ENCODE assay signal across 8 mouse cellular contexts in genomic region chr11:51999611-52000289, GRCm38 (mm10). TPM values are rescaled to one million over a fixed set of nuclear protein-coding genes. Genes with fewer than 3 reads are reported as not detected.
A peak's percentile ranks its signal among the peaks of the same experiment; 100 is the strongest.
DNase-seq lines count a peak whose midpoint lies in the region; ATAC-seq and TF ChIP-seq lines count a peak whose summit lies in the region.

No protein-coding gene starts in this region.

- H3K9ac ChIP-seq in heart, embryonic 14.5 days (ENCODE audit: low read length) = peak overlapping the region; percentile 99
- peak overlapping the region; percentile 93 for H3K9ac ChIP-seq in lung, embryonic 15.5 days

- TF ChIP-seq CTCF in bone marrow macrophage, adult 2 months (IDR thresholded peaks at IDR 0.05; ENCODE audit: low read depth, low read length) = no peak

- peak; percentile 46 for ATAC-seq in erythroid progenitor cell, adult 5-6 weeks (replicated peaks; ENCODE audit: low FRiP score, poor library complexity, severe bottlenecking)
- peak; percentile 23 for ATAC-seq in heart, embryonic 14.5 days (ENCODE audit: insufficient number of reproducible peaks, insufficient read depth, low FRiP score, low read depth)
- ATAC-seq in lung, embryonic 15.5 days (ENCODE audit: borderline replicate concordance, extremely low read depth, low FRiP score, low TSS enrichment) = peak; percentile 16

- H3K4me1 ChIP-seq in bone marrow macrophage, adult 2 months (ENCODE audit: control insufficient read depth, insufficient read depth, low read length) = peaks cover 18% of the 10 kb centered on the region
- H3K4me1 ChIP-seq in heart, embryonic 14.5 days (ENCODE audit: control insufficient read depth in 2 of 2, insufficient read depth in 2 of 2, low read length in 2 of 2) = peaks cover 0 to 42% of the 10 kb centered on the region in 2 experiments; a peak in 3 of 4 replicates
- peaks cover 35% of the 10 kb centered on the region for H3K4me1 ChIP-seq in lung, embryonic 15.5 days

- under 1% methylated on average over 29 of the region's 29 CpGs for WGBS in heart, embryonic 14.5 days
- WGBS in lung, embryonic 15.5 days = under 1% methylated on average over 29 of the region's 29 CpGs

- no peak for TF ChIP-seq POLR2A in bone marrow macrophage, adult 2 months (IDR thresholded peaks at IDR 0.05; ENCODE audit: borderline replicate concordance, low read depth, low read length)

- H3K27me3 ChIP-seq in heart, embryonic 14.5 days (ENCODE audit: control insufficient read depth, insufficient read depth, low read length) = no peaks in the 10 kb centered on the region
- H3K27me3 ChIP-seq in lung, embryonic 15.5 days = no peaks in the 10 kb centered on the region

- peak overlapping the region; percentile 100 for H3K4me3 ChIP-seq in bone marrow macrophage, adult 2 months (ENCODE audit: insufficient read depth, low read length)
- peak overlapping the region; percentile 73 to 79 for H3K4me3 ChIP-seq in heart, embryonic 14.5 days (ENCODE audit: control insufficient read depth in 1 of 2, insufficient read depth in 1 of 2, low read depth in 1 of 2, low read length in 2 of 2)
- H3K4me3 ChIP-seq in lung, embryonic 15.5 days = peak overlapping the region; percentile 93

- no peaks in the 10 kb centered on the region for H3K9me3 ChIP-seq in heart, embryonic 14.5 days (ENCODE audit: control insufficient read depth, low read length)
- no peaks in the 10 kb centered on the region for H3K9me3 ChIP-seq in lung, embryonic 15.5 days

- peak overlapping the region; percentile 82 for H3K4me2 ChIP-seq in heart, embryonic 14.5 days (ENCODE audit: low read length)
- H3K4me2 ChIP-seq in lung, embryonic 15.5 days = peak overlapping the region; percentile 69

- peak; percentile 84 for DNase-seq in ES-CJ7 (ENCODE audit: low read depth, low spot score)
- peak; percentile 81 for DNase-seq in kidney, postnatal 14 days
- DNase-seq in ovary, adult 18-20 months (ENCODE audit: low spot score) = peak; percentile 64
- DNase-seq in yolk sac, embryonic 10.5 days (ENCODE audit: low spot score) = peak; percentile 86

- H3K27ac ChIP-seq in bone marrow macrophage, adult 2 months (ENCODE audit: insufficient read depth, low read depth, low read length) = peak overlapping the region; percentile 73
- H3K27ac ChIP-seq in heart, embryonic 14.5 days (replicated peaks in 1 of 2; ENCODE audit: control insufficient read depth in 1 of 2, insufficient read depth in 1 of 2, low read depth in 2 of 2, low read length in 2 of 2) = peak overlapping the region; percentile 91 to 98
- H3K27ac ChIP-seq in lung, embryonic 15.5 days = peak overlapping the region; percentile 98

- peaks cover 34% of the 10 kb centered on the region for H3K36me3 ChIP-seq in heart, embryonic 14.5 days (ENCODE audit: control insufficient read depth, insufficient read depth, low read length)
- peaks cover 30% of the 10 kb centered on the region for H3K36me3 ChIP-seq in lung, embryonic 15.5 days

RNA-seq across cellular contexts. Expression of gene Ube2b, which starts 0.8 kb away (rescaled TPM):
- 150 and 184 TPM in 2 replicates for polyA plus RNA-seq in bone marrow macrophage, adult 2 months (2012; ENCODE audit: insufficient read depth, insufficient read length, missing spikeins)
- total RNA-seq in erythroid progenitor cell, adult 5-6 weeks (2015; ENCODE audit: low replicate concordance) = 73.2 and 89.3 TPM in 2 replicates
- total RNA-seq in erythroid progenitor cell, adult 5-6 weeks (2017; ENCODE audit: low replicate concordance) = 50.1 and 89.9 TPM in 2 replicates
- polyA plus RNA-seq in heart, embryonic 14.5 days (2014; fragmentation: Nextera tagmentation; extraction: Ambion mirVana) = 187 and 193 TPM in 2 replicates
- polyA plus RNA-seq in lung, embryonic 15.5 days (2015; fragmentation: Nextera tagmentation; extraction: Ambion mirVana) = 214 and 215 TPM in 2 replicates

RNA-seq across cellular contexts. Expression of gene Cdkl3, which starts 4.3 kb away (rescaled TPM):
- 0.86 and 1.7 TPM in 2 replicates for polyA plus RNA-seq in bone marrow macrophage, adult 2 months (2012; ENCODE audit: insufficient read depth, insufficient read length, missing spikeins)
- 0.42 and 1.1 TPM in 2 replicates for total RNA-seq in erythroid progenitor cell, adult 5-6 weeks (2015; ENCODE audit: low replicate concordance)
- 0.51 TPM in 1 of 2 replicates, not detected in the other for total RNA-seq in erythroid progenitor cell, adult 5-6 weeks (2017; ENCODE audit: low replicate concordance)
- polyA plus RNA-seq in heart, embryonic 14.5 days (2014; fragmentation: Nextera tagmentation; extraction: Ambion mirVana) = 9.1 and 10.1 TPM in 2 replicates
- polyA plus RNA-seq in lung, embryonic 15.5 days (2015; fragmentation: Nextera tagmentation; extraction: Ambion mirVana) = 6.5 and 7.0 TPM in 2 replicates

RNA-seq across cellular contexts. Expression of gene Cdkn2aipnl, which starts 32.3 kb away (rescaled TPM):
- polyA plus RNA-seq in bone marrow macrophage, adult 2 months (2012; ENCODE audit: insufficient read depth, insufficient read length, missing spikeins) = 31.9 and 32.1 TPM in 2 replicates
- total RNA-seq in erythroid progenitor cell, adult 5-6 weeks (2015; ENCODE audit: low replicate concordance) = 39.0 and 45.0 TPM in 2 replicates
- 16.0 and 27.9 TPM in 2 replicates for total RNA-seq in erythroid progenitor cell, adult 5-6 weeks (2017; ENCODE audit: low replicate concordance)
- 68.5 and 69.3 TPM in 2 replicates for polyA plus RNA-seq in heart, embryonic 14.5 days (2014; fragmentation: Nextera tagmentation; extraction: Ambion mirVana)
- polyA plus RNA-seq in lung, embryonic 15.5 days (2015; fragmentation: Nextera tagmentation; extraction: Ambion mirVana) = 102 and 109 TPM in 2 replicates

Comparison
In these comparisons a context has a peak if more than half of its experiments do, and no peak if none do; other contexts are left out.
1. Peak in every context shown above with its lines: DNase-seq, ATAC-seq, H3K4me3 ChIP-seq and H3K27ac ChIP-seq.